Mouse (Mus musculus): Measurements from ENCODE around the gene Gps2. TPM values are rescaled to one million over a fixed set of nuclear protein-coding genes. Genes with fewer than 3 reads are reported as not detected.

The Gps2 gene
- polyA plus RNA-seq, 1 experiment = 37.3 TPM

DNA sequence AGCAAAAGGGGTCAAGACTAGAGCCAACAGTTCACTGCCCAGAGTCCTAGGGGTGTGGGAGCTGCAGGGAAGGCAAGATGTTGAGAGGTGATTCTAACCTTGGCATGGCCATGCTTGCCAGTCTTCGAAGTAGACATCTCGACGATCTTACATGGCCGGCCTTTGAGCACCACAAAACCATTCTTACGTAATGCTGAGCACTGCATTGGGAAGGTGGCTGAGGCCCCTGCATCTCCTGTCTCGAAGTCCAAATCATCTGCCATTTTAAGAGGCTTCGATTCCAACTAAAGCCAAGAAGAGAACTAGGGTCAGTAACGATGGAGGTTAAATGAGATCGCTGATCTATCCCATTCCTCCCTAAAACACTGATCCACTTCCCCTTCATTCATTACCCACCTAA is 5.4 kb downstream of the Gps2 start:
- Histone ChIP-seq H3ac (ENCODE audit: control insufficient read depth, insufficient read length, low read depth) (peak overlapping the region; percentile 42), H3K79me3 (ENCODE audit: low read depth) (peaks cover 50% of the 10 kb centered on the region), H3K79me2 (ENCODE audit: control insufficient read depth, insufficient read depth) (peaks cover 77% of the 10 kb centered on the region), H3K4me3 (ENCODE audit: insufficient read depth, poor library complexity, severe bottlenecking) (peak overlapping the region; percentile 100), H3K27me3 (ENCODE audit: control insufficient read depth, insufficient read depth, insufficient read length) (no peaks in the 10 kb centered on the region), H3K36me3 (ENCODE audit: control insufficient read depth, insufficient read depth) (peaks cover 58% of the 10 kb centered on the region)
- TF ChIP-seq MYOG (IDR thresholded peaks at IDR 0.05; ENCODE audit: control insufficient read depth, extremely low read depth, insufficient read length) (no peak), USF1 (IDR thresholded peaks at IDR 0.05; ENCODE audit: low read depth) (no peak), MAX (IDR thresholded peaks at IDR 0.05) (no peak), FOSL1 (IDR thresholded peaks at IDR 0.05; ENCODE audit: insufficient read depth, low read length, poor library complexity, severe bottlenecking) (no peak), CTCF (IDR thresholded peaks at IDR 0.05; ENCODE audit: control insufficient read depth, insufficient read depth, insufficient read length) (no peak)

DNA sequence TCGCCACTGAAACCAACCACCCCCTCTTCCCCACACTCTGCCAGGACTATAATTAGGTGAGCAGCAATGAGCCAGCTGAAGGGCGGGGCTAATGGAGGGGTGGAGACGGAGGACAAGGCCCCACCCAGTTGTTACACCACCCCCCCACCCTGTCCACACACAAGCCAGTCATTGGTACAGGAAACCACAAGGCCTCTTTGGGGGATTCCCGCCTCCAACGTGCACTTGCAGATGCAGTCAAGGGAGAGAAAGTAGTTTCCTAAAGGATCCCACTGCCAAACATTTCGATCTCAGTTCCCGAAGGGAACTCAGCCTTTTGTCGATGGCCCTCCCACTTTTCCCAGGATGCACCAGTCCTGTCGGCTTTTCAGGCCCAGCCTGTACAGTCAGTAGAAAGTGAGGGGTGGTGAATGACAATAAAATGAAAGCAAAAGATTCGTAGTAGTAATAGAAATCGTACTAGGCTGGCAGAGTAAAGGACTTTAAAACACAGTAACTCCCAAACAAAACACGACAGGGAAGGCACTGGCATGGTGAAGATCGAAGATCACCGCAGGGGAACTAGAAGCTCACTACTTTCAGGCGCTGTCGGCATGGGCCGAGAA is 6.1 kb downstream of the Gps2 start:
- Histone ChIP-seq H3K36me3 (ENCODE audit: control insufficient read depth, insufficient read depth) (peaks cover 54% of the 10 kb centered on the region), H3K4me3 (ENCODE audit: insufficient read depth, poor library complexity, severe bottlenecking) (peak overlapping the region; percentile 100), H3K79me2 (ENCODE audit: control insufficient read depth, insufficient read depth) (peaks cover 70% of the 10 kb centered on the region), H3K27me3 (ENCODE audit: control insufficient read depth, insufficient read depth, insufficient read length) (no peaks in the 10 kb centered on the region), H3K79me3 (ENCODE audit: low read depth) (peaks cover 50% of the 10 kb centered on the region), H3ac (ENCODE audit: control insufficient read depth, insufficient read length, low read depth) (peak overlapping the region; percentile 98)
- TF ChIP-seq USF1 (IDR thresholded peaks at IDR 0.05; ENCODE audit: low read depth) (no peak), MAX (IDR thresholded peaks at IDR 0.05) (peak; percentile 72)

DNA sequence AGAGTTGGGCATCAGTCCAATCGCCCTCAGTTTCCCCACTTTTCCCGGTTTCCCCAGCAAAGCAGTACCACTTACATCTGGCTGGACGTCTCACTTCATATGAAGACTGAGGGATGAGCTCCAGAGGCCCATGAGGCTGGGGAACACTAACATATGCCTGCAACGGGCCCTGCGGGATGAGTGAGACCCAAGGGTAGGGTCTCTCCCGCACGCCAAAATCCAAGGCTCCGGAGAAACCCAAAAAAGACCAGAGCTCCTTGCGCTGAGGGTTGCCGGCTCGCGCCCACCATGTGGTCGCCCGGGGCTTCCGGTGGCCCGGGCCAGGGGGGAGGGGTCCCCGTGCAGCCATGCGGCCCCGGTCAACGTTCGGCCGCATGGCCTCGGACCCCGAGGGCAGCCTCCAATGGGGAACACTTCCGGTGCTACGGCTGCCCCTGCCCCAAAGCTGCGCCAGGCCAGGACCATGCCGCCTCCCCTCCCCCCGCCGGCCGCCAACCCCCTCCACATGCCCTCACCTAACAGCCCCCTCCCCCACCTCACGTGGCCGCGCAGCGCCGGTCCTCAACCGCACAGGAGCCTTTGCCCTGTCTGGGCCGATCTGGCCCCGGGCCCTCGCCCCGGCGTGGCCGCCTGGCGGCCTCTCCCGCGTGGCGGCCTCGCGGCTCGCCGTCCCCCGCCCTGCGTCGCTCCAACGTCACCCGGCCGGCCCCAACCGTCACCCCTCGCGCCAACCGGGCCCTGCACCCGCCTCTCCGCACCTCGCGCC is 6.8 kb downstream of the Gps2 start:
- Histone ChIP-seq H3K36me3 (ENCODE audit: control insufficient read depth, insufficient read depth) (peaks cover 47% of the 10 kb centered on the region), H3K79me2 (ENCODE audit: control insufficient read depth, insufficient read depth) (peaks cover 63% of the 10 kb centered on the region), H3K27me3 (ENCODE audit: control insufficient read depth, insufficient read depth, insufficient read length) (no peaks in the 10 kb centered on the region), H3ac (ENCODE audit: control insufficient read depth, insufficient read length, low read depth) (peak overlapping the region; percentile 98), H3K79me3 (ENCODE audit: low read depth) (peaks cover 50% of the 10 kb centered on the region), H3K4me3 (ENCODE audit: insufficient read depth, poor library complexity, severe bottlenecking) (peak overlapping the region; percentile 100)
- no peak for TF ChIP-seq USF1 (IDR thresholded peaks at IDR 0.05; ENCODE audit: low read depth)
- TF ChIP-seq MAX (IDR thresholded peaks at IDR 0.05) = peak; percentile 79
- TF ChIP-seq MYOD1 (IDR thresholded peaks at IDR 0.05; ENCODE audit: control insufficient read depth, insufficient read length, low read depth) = no peak
- no peak for TF ChIP-seq FOSL1 (IDR thresholded peaks at IDR 0.05; ENCODE audit: insufficient read depth, low read length, poor library complexity, severe bottlenecking)
- TF ChIP-seq CTCF (IDR thresholded peaks at IDR 0.05; ENCODE audit: control insufficient read depth, insufficient read depth, insufficient read length) = no peak
- no peak for TF ChIP-seq MYOG (IDR thresholded peaks at IDR 0.05; ENCODE audit: control insufficient read depth, extremely low read depth, insufficient read length)
- TF ChIP-seq CEBPB (IDR thresholded peaks at IDR 0.05; ENCODE audit: low read depth) = no peak

DNA sequence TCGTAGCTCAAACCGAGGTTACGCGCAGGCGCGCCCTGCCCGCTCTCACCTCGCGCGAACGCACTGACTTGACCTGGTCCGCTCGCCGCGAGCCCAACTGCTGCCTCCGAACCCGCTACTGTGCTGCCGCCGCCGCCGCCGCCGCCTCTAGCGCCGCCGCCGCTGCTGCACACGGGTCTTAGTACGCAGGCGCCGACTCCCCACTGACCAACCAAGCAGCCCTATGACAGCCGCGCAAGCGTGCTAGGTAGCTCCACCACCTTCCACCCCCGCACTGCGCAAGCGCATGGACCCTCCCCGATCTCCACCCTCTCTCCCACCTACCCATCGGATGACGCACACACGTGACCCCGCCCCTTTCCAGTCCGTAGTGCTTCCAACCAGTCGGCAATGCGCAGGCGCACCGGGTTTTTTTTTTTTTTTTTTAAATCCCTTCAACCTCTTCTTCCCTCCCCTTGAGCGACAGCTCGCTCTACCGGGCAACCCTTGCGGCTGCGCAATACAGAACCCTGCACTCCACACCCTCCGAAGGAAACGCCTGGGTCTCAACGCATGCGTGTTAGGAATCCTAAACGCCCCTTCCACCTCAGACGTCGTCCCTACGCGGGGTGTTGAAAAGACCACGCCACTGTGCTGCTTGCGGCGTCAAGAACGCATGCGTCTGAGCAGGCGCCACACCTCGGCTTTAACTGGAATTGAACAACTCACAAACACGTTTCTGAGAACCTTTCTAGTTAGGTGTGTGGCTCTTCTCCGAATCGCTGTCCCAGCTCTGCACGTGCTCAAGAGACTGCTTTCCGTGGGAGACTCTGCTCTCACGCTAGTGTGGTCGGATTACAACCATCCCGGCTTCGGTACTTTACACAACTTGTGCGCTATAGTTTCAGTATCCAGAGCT is 7.7 kb downstream of the Gps2 start, which contains the start of gene Eif5a:
Gene Eif5a, minus strand, starts transcription at position 845 of the 898 bp plus-strand sequence.
- Histone ChIP-seq H3K79me3 (ENCODE audit: low read depth) (peaks cover 42% of the 10 kb centered on the region), H3K79me2 (ENCODE audit: control insufficient read depth, insufficient read depth) (peaks cover 54% of the 10 kb centered on the region), H3K36me3 (ENCODE audit: control insufficient read depth, insufficient read depth) (peaks cover 38% of the 10 kb centered on the region), H3K27me3 (ENCODE audit: control insufficient read depth, insufficient read depth, insufficient read length) (no peaks in the 10 kb centered on the region), H3ac (ENCODE audit: control insufficient read depth, insufficient read length, low read depth) (peak within 1 kb of the TSS; percentile 98), H3K4me3 (ENCODE audit: insufficient read depth, poor library complexity, severe bottlenecking) (peak within 1 kb of the TSS; percentile 100)
- TF ChIP-seq MAX (IDR thresholded peaks at IDR 0.05) = peak; percentile 99
- peak; percentile 49 for TF ChIP-seq CTCF (IDR thresholded peaks at IDR 0.05; ENCODE audit: control insufficient read depth, insufficient read depth, insufficient read length)
- TF ChIP-seq FOSL1 (IDR thresholded peaks at IDR 0.05; ENCODE audit: insufficient read depth, low read length, poor library complexity, severe bottlenecking) = no peak
- TF ChIP-seq USF1 (IDR thresholded peaks at IDR 0.05; ENCODE audit: low read depth) = peak; percentile 93
- TF ChIP-seq CEBPB (IDR thresholded peaks at IDR 0.05; ENCODE audit: low read depth) = no peak
- TF ChIP-seq MYOD1 (IDR thresholded peaks at IDR 0.05; ENCODE audit: control insufficient read depth, insufficient read length, low read depth) = no peak
- TF ChIP-seq MYOG (IDR thresholded peaks at IDR 0.05; ENCODE audit: control insufficient read depth, extremely low read depth, insufficient read length) = no peak

DNA sequence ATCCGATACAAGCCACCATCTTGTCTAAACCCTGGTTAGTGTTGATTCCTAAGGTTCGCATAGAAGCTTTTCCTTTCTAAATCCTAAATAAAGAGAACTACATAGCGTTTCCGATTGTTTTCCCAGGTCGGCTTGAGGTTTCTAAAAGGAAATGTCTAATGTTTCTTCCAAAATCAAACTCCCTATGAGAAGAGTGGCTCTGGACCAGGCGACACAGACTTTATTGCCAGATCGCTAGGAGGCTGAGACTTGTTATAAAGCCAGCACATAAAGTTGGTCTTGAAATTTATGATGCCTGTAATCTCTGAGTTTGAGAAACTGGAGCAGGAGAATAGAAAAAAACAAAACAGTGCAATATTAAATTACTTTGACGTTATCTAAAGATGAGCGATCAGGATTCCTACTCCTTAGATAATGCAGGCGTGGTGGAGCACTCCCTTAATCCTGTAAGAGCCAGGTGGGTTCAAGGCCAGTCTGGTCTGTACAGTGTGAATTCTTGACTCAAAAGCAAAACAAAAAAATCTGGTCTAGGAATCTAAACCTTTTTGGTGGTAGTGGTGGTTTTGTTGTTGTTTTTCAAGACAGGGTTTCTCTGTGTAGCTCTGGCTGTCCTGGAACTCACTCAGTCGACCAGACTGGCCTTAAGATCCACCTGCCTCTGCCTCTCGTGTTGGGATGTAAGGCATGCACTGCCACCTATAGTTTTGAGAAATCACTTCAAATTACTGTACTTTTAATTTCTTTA is 8.5 kb downstream of the Gps2 start:
- no peaks in the 10 kb centered on the region for H3K27me3 ChIP-seq (ENCODE audit: control insufficient read depth, insufficient read depth, insufficient read length)
- TF ChIP-seq MYOG (IDR thresholded peaks at IDR 0.05; ENCODE audit: control insufficient read depth, extremely low read depth, insufficient read length) (no peak), CTCF (IDR thresholded peaks at IDR 0.05; ENCODE audit: control insufficient read depth, insufficient read depth, insufficient read length) (no peak), MYOD1 (IDR thresholded peaks at IDR 0.05; ENCODE audit: control insufficient read depth, insufficient read length, low read depth) (no peak), USF1 (IDR thresholded peaks at IDR 0.05; ENCODE audit: low read depth) (no peak), CEBPB (IDR thresholded peaks at IDR 0.05; ENCODE audit: low read depth) (no peak), MAX (IDR thresholded peaks at IDR 0.05) (no peak), FOSL1 (IDR thresholded peaks at IDR 0.05; ENCODE audit: insufficient read depth, low read length, poor library complexity, severe bottlenecking) (no peak)

More for the DNA sequence above, 8.5 kb downstream of the Gps2 start:
- Histone ChIP-seq H3K79me2 (ENCODE audit: control insufficient read depth, insufficient read depth) (peaks cover 45% of the 10 kb centered on the region), H3K4me3 (ENCODE audit: insufficient read depth, poor library complexity, severe bottlenecking) (peak overlapping the region; percentile 45), H3K79me3 (ENCODE audit: low read depth) (peaks cover 35% of the 10 kb centered on the region), H3K36me3 (ENCODE audit: control insufficient read depth, insufficient read depth) (peaks cover 30% of the 10 kb centered on the region), H3ac (ENCODE audit: control insufficient read depth, insufficient read length, low read depth) (peak overlapping the region; percentile 84)
